Mouse (Mus musculus) adrenal gland, adult 18-20 months (tissue): ENCODE results near the gene Gm5916. TPM values are rescaled to one million over a fixed set of nuclear protein-coding genes. Genes with fewer than 3 reads are reported as not detected.

Experiments
- DNase-seq, 2 experiments: peaks; one replicate each; pipeline ENCODE4 v3.0.0; 2021 to 2022; ENCODE audit warnings: low spot score in 2 of 2
- long read RNA-seq, 2 experiments: library from polyadenylated mRNA; stranded (forward); transcript quantifications; one replicate each; pipeline ENCODE4 v2.0.0; 2021
- total RNA-seq, 2 experiments: library from RNA; stranded (reverse); gene quantifications; 1 replicate in 1 of 2; 2 replicates in 1 of 2; pipeline ENCODE4 v1.2.3; 2021

Gm5916 gene
- not detected for total RNA-seq
- long read RNA-seq, experiment 1, result 0 reads
- long read RNA-seq, experiment 2, result 0 reads

GRCm38 (mm10) chr9:36128679-36129078 lies at the start of gene Gm5916:
Gene Gm5916, minus strand, starts transcription at chr9:36128779.
- DNase-seq, result no peak

Other genes with a start within 250 kb of the Gm5916 start
- gene 9230113P08Rik, start 220.4 kb downstream of the Gm5916 start, total RNA-seq, result not detected